Mouse (Mus musculus) right cerebral cortex, postnatal 25 days (tissue): ENCODE measurements around the gene Pom121.
"Not testable (repeated sequence)": the region's sequence is repeated elsewhere in the genome, so short reads cannot be mapped to it uniquely, and the experiment has no call there.

Experiments
- DNase-seq: peaks from one replicate; pipeline ENCODE4 v3.0.0; 2022

Pom121 gene

DNA sequence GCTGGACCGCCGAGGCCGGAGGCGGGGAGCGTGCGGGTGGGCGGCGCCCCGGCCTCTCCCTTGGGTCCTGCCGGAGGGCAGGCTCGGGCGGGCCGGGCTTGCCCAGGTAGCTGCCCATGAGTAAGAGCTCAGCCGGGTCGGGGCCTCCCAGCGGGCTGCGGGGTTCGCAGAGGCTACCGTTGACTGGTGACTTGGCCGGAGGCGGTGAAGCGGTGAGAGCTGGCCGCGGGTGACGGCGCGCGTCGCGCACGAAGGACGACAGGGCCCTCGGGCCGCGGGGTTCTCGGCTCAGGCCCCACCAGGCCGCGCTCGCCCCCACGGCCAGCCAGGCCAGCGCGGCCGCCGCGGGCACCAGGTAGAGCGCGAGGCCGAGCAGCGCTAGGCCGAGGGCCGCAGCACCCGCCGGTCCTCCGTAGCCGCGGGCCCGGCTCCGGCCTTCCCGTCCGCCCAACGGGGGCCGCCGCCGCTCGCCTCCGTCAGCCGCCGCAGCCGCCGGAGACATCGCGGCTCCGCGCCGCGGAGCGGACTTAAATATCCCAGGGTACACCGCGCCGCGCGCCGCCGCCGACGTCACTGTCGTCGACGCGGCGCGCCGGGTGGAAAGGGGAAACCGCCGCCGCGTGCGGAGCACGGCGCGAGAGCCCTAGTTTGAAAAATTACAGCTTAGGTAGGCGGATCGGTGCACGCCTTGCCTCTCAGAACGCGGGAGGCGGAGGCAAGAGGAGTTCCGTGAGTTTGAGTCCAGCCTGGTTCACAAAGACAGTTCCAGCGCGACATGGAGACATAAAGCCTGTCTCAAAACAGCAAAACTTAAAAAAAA, at the start of gene Pom121:
Gene Pom121, minus strand, starts transcription at position 543 of the 820 bp plus-strand sequence.
- DNase-seq, result peak; percentile 84

DNA sequence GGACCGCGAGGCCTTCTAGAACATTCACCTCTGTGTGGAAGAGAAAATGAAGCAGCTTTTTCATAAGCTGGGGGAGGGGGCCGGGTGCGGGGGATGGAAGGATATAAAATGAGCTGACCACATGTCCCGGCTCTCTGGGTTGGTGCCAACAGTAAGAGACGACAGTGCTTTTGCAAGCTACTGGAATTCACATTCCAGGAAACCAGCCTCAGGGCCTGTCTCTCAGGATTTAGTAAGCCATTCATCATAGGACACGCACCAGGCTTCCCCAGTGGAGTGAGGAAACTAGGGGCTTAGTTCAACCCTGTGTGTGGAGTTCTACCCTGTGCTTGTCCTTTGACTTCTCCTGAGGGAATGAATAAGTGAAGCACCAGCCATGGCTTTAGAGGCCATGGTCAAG, 48.1 kb upstream of the Pom121 start:
- no peak for DNase-seq

DNA sequence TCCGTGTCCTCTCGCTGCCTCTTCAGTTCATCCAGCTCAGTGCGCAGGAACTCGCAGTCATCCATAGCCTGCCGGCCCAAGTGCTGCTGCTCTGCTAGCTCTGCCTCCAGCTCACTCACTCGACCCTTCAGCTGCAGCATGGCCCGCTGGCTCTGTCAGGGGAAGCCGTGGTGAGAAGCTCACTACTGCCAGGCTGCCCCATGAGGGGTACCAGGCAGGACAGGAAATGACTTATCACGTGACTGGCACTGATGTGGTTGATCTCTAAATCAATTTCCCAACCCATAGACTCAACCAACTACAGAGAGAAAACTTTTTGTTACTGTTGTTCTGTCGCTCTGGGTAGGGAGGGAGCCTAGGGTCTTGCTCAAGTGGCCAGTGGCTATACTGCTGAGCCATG, 40.7 kb upstream of the Pom121 start:
- no peak for DNase-seq

DNA sequence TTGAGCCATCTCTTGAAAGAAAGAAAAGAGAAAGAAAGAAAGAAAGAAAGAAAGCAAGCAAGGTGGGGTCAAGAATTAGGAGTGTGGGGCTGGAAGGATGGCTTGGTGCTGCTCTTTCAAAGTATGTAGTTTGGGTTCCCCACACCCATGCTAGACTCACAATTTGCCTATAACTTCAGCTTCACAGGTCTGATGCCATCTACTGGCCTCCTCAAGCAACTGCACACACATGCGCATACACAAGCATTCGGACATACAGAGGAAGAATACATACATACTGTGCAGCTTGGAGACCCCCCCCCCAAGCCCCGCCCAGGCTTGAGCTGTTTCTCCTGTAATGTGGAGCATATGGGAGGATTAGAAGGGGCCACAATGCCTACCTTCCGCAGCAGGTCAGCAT, 39.5 kb upstream of the Pom121 start:
- DNase-seq, result no peak

DNA sequence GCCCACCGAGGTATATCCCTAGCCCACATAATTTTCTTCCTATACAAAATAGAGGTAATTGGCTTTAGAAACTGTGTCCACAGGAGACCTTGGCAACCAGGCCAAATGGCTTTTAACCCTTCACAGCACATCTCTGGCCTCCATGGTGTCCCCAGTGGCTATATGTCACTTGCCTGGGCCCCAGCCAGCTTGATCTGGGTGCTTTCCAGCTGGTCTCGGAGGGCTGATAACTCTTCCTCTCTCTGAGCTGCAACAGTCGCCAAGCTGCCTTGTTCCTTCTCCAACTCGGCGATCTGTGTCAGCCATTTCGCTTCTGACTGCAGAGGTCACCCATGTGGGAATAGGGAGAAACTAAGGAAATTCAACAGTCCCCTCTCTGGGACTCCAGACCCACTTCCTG, 36.8 kb upstream of the Pom121 start:
- DNase-seq, result no peak

DNA sequence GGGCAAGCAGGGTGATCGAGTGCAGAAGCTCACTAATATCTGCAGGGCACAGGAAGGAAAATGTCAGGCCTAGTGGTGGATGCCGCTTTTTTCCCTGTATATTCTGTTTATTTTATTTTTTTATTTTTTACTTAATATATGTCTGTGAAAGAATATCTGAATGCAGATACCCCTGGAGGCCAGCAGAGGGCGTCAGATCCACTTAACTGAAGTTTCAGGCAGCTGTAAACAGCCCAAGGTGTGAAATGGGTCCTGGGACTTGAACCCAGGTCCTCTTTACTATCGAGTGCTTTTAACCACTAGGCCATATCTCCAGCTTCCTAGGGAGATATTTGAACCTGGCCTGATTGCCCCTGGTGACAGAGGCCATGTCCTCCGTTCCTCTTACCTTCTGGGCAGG, 34.4 kb upstream of the Pom121 start:
- DNase-seq, result no peak

DNA sequence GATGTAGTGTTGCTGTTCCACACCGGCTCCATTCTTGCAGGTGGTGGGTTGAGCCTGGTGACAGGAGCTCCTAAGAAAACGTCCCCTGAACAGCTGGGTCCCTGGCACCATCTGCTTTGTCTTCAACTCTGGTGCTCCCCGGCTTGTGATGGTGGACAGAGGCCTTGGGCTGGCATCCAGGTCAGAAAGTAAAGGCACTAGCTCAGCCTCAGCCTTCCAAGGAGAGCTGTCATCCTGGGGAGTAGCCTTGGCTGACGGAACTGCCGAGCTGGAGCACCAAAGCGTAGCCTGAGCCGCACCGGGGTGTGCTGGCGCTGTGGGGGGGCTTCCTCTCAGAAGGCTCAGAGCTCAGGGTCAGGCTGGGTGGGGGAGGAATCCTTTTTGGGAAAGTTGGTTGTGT, 15.9 kb upstream of the Pom121 start:
- no peak for DNase-seq

DNA sequence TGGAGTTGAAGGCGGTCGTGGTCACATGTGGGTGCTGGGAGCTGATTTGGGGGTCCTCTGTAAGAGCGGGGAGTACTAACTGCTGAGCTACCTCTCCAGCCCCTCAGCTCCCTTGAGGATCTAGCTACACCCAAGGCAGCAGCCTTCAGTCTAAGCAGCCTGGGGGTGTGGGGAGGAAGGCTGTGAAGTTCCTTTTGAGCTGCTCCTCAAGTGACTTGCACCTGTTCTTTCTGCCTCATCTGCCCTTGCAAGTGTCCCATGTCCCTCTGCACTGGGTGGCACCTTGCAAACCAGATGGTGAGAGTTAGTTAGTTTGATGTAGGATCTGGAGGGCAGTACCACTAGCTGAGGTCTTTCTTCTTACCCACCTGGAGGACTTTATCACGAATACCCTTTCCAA, 13.8 kb upstream of the Pom121 start:
- no peak for DNase-seq

DNA sequence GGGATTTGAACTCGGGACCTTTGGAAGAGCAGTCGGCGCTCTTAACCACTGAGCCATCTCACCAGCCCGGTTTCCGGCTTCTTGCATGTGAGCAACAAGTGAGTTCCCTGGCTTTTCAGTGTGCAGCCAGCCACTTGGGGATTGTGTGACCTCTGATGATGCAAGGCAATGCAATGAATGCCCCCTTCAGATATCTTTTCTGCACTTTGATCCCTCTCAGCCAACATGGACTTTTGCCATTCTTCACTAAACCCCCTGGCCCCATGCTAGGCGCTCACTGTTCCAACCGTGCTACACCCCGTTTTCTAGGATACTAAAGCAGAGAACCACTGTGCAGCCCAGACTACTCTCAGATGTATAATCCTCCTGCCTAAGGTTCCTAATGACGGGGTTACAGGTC, 11.1 kb upstream of the Pom121 start:
- no peak for DNase-seq

DNA sequence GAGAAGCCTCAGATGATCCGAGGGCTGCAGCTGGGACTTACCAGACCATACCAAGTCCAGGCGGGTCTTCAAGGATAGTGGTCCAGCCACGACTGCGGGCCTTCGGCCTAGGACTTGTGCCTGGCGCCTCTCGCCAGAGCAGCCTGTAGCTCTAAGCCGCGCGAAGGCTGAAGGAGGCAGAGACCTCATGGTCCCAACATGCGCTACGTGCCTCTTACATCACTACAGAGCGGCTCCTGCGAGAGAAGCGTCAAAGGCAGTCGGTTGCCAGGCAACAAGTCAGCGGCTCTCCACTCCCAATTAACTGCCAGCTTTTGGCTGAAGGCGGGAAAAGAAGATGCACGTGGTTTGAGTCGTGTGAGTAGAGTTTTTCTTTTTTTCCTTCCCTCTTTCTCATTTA, 10.3 kb upstream of the Pom121 start:
- DNase-seq, result peak; percentile 75

DNA sequence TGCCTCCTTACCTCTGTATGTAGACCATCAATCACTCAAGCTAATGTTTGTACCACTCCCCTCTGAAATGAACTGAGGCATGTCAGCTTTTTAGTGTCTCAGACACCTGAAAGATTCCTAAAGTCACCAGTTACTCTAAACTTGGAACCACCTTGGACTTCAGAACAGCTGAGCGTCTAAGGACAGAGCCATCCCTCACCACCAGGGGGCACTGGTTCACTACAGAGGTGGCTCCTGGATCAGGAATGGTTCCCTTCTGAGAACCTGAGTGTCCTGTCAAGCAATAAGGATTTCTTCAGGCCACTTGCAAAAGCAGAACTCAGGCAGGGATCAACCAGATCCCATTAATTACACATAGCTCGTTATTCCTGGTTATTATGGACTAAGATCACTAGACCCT, 5.9 kb upstream of the Pom121 start:
- peak; percentile 66 for DNase-seq

DNA sequence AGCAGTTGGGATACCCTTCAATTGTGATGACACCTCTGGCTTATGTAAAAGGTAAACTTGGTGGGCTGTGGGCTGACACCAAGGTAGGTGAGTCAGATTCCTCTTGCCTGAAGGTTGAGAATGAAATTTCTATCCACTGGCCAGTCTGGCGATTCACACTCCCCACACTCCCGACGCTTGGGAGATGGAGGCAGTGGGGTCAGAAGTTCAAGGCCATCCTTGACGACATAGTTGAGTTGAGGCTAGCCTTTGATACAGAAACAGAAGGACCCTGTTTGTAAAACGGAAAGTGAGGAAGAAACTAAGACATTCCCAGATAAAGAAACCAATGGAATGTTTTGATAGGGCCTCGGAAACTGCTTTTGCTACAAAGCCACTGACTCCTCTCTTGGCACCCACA, 5.0 kb upstream of the Pom121 start:
- no peak for DNase-seq

DNA sequence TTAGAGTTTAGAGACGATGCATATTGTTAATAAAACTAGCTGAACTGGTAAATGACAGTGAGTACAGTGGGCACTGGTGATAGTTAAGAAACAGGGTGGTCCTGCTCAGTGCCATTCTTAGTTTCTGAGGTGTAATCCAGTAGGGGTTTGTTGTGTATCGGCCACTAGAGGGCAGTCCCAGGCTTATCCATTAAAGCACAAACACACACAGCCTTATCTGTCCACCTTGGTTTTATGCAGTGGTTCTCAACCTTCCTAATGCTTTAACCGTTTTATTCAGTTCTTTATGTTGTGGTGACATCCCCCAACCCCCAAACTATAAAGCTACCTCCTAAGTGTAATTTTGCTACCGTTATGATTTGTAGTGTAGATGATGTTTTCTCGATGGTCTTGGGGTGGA, 1.5 kb upstream of the Pom121 start:
- no peak for DNase-seq

DNA sequence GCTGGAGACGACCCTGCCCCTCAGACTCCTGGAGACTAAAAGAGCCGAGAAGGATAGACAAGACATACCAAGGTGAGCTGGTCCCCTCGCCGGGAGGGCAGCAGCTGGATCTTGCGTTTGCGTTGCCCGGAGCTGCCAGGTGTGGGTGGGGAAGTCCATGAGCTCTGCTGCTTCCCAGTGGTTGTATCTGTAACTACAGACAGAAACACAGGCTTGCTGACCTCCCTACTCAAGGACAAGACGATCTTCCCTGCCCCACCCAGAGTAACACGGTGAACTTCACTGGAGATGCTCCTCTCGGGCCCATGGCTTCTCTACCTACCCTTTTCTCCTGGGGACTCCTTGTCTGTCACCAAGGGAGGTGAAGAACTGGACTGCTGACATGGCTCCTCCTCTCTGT, 10.6 kb downstream of the Pom121 start:
- DNase-seq, result no peak

DNA sequence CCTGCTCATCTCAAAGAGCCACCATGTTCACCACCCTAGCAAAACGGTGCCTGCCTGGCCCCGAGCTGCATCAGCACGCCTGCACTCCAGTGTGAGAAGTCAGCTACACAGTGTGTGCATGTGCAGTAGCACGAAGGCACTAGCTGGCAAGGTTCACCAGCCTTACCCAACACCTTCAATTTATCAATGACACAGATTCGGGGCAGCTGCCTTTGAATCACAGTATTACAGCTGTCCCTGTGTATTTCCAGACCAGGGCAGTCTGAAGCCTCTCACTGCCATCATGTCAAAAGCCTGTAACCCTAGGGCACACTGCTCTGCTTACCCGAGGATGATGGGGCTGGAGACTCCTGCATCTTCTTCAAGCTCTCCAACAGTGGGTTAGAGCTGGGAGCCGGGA, 11.6 kb downstream of the Pom121 start:
- DNase-seq, result no peak

DNA sequence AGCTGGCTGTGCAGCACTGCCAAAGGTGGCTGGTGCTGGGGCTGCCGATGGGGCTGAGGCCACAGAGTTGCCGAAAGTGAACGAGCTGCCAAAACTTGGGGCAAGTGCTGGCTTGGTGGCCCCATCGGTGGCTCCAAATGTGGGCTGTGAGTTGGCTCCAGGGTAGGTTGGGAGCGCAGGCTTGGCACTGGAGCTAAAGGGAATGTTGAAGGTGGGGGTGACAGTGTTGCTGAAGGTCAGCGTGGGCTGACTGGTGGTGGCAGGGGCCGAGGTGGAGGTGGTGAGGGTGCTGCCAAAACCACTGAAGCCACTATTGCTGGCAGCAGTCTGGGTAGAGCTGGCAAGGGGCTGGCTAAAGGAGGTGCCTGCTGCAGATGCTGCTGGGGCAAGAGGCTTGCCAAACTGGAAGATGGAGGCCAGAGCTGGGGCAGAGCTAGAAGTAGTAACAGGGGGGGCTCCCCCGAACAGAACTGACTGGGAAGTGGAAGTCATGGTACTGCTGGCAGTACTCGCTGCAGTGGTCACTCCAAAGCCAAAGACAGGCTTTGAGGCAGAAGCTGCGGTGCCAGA, 12.9 kb downstream of the Pom121 start:
- no peak for DNase-seq

DNA sequence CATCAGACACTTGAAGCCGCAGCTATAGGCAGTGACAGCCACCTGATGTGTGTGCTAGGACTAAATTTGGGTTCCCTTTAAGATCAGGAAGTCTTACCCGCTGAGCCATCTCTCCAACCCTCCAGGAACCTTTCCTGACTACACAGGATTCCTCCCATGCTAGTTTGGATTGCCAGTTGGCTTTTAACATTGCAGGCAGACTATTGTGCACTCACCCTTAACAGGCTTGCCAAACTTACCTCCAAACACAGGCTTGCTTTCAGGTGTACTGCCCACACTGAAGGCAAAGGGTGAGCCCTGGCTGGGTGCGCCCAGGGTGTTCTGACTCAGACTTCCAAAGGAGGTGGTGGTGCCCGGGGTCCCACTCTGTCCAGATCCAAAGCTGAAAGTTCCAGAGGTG, 13.7 kb downstream of the Pom121 start:
- no peak for DNase-seq

DNA sequence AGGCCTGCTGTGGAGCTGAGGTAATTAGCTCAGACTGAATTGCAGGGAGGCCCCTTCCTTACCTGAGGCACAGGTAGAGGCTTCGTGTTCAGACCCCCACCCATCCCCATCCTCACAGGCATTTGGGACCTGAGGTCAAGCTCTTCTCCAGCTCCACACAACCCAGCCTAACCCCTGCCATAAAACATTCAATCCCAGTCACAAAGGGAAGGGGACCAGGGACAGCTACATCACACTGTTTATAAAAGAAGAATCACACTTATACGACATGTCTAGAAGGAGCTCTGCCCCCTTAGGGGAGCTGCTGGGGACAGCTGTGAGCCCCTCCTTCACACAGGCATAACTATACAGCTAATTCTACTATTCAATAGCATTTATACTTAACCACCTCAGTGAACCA, 18.0 kb downstream of the Pom121 start:
- DNase-seq, result no peak

DNA sequence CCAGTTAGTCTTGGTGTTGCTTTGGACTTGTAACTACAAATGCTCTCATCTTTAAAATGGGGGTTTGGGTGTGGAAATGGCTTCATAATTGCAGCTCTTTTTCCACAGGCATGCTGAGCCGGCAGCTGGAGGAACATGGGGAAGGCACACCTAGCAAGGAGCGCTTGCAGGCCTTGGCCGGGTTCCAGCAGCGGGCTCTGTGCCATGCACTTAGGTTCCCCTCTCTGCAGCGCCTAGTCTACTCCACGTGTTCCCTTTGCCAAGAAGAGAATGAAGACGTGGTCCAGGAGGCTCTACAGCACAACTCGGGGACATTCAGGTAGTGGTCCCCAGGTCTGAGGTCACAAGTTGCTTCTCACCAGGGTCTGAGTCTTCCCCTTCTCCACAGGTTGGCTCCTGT, 19.2 kb downstream of the Pom121 start:
- DNase-seq, result no peak

DNA sequence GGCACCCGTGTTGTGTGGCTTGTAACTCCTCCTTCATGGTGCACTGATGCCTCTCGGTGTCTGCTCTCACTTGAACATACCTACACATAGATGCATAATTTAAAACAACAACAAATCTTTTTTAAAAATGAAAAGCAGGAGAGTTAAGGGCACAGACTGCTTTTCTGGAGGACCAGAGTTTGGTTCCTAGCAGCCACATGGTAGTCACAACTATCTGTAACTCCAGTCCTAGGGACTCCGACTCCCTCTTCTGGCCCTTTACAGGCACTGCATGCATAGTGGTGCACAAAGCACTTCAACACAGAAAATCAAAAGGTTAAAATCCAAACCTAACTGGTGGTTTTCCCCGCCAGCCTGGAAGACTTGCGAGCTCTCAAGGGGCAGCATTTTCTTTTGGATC, 20.7 kb downstream of the Pom121 start:
- no peak for DNase-seq

DNA sequence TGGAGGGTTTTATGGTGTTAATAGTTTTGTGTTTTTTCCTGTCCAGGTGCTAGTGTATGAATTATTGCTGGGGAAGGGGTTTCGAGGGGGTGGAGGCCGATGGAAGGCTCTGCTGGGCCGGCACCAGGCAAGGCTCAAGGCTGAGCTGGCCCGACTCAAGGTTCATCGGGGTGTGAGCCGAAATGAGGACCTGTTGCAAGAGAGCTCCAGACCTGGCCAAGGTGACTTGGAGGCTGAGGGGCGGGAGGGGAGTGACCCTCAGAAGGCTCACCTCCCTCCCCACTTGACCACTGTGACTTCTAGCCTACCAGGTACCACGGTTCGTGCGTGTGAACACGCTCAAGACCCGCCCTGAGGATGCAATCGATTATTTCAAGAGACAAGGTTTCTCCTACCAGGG, 23.2 kb downstream of the Pom121 start:
- DNase-seq, result no peak

DNA sequence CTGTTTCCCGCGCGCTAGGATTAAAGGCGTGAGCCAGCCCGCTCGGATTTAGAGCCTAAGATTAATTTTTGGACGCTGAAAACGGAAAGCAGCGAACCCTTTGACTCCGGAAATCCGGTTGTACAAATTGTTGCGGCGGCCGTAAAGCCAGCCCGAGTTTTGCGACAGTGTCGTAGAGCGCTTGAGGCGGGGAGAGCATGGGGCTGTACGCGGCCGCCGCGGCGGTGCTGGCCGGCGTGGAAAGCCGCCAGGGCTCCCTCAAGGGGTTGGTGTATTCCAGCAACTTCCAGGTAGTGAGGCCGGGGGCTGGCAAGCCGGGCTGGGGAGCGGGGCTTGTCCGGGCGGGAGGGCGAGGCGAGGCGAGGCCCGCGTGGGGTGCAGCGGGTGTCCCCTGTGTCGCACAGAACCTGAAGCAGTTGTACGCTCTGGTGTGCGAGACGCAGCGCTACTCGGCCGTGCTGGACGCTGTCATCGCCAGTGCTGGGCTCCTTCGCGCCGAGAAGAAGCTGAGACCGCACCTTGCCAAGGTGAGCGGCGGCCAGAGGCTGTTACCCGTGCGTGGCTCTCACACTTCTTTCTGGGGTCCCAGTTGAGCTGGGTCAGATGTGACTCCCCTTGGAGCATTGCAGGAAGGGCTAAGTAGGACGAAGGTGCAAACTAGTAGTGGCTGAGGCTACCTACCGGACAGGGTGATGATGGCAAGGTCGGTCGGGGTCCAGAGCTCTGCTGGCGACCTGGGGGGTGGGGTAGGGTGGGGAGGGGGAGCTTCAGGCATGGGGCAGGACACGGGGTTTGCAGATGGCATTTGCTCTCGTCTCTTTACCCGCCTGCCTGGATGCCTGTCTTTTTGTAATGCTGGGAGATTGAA, 24.3 kb downstream of the Pom121 start, which contains the start of gene Nsun5:
Gene Nsun5, plus strand, starts transcription at position 167 of the 868 bp plus-strand sequence.
- peak; percentile 93 for DNase-seq

DNA sequence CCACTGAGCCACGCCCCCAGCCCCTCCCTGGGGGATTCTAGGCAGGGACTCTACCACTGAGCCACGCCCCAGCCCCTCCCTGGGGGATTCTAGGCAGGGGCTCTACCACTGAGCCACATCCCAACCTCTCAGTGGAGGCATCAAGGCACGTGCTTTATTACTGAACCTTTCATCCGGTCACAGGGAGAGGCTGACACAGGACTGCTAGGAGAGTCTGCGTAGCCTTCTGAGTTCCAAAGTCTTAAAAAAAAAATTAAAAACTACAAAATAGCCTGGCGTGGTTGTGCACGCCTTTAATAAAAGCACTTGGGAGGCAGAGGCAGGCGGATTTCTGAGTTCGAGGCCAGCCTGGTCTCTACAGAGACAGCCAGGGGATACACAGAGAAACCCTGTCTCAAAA, 25.1 kb downstream of the Pom121 start:
- not testable (repeated sequence) for DNase-seq

DNA sequence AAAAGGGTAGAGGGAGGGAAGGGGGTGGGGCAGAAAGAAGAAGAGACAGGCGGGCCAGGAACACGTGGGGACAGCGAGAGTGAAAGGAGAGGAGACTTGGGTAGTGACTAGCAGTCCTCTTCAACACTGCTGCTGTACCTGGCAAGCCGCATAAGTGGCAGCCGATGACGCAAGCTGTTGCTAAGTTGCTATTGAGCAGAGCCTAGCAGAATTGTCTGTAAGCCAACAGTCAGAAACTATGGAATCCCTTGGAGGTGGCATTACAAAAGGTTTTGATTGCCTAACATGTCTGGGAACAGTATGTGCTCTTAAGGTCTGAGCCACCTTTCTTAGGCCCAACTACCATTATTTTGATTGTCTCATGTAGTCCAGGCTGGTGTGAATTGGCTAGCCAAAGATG, 26.0 kb downstream of the Pom121 start:
- no peak for DNase-seq
